Mouse (Mus musculus): ENCODE data around the gene Gm5142.

- no peak for TF ChIP-seq CTCF (IDR thresholded peaks at IDR 0.05)
- no peak for TF ChIP-seq POLR2A (IDR thresholded peaks at IDR 0.05; ENCODE audit: insufficient read depth, low read depth, low read length)
These were observed 30.5 kb upstream of the Gm5142 start for GRCm38 (mm10) chr14:59209003-59209402.

Data from heart, adult 2 months (tissue).